Mouse (Mus musculus) kidney, adult 2 months (tissue): ENCODE results near the gene Hist1h2af.

Source experiments
- CTCF ChIP-seq: fragments of 200-500 bp; conservative IDR thresholded peaks from 2 replicates; pipeline ENCODE4 v1.5.1; 2011; ENCODE audit warnings: low read depth, mild to moderate bottlenecking, control low read depth, low read length, moderate library complexity, mixed read lengths; ENCODE audit not compliant: insufficient read depth, insufficient read length
- POLR2A ChIP-seq: fragments of 200-500 bp; IDR thresholded peaks from one replicate; pipeline ENCODE4 v1.6.1; 2011; ENCODE audit warnings: low read depth, low read length, control low read depth

- TF ChIP-seq CTCF (no peak), POLR2A (no peak)
Measured at GRCm38 (mm10) chr13:23530181-23530900, 3.4 kb upstream of the Hist1h2af start.
